Mouse (Mus musculus): ENCODE data around the gene Smarca1. TPM values are rescaled to one million over a fixed set of nuclear protein-coding genes. Genes with fewer than 3 reads are reported as not detected.

Gene Smarca1
- polyA plus RNA-seq, 1 experiment from 2014 or later, result 3.7 TPM

DNA sequence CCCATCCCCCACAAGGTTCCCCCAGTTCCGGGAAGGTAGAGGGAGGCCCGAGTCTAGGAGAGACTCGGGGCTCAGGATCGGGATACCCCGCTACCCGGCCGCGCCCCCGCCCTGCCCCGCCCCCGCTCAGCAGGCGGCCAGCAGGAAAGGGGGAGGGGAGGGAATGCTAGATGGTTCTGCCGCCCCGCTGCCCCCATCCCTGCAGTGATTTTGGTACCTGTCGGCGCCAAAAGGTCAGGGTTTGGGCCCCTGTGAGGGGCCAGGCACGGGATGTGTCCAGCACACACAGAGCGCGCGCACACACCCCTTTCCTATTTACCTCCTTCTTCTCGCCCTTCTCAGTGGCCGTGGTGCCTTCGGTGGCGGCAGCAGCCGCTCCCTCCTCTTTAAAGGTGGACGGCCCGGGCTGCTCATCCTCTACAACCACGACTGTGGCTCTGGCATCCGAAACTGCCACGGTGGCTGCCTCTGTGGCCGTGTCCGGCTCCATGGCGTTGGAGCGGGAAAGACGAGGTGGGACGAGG lies 805 bp downstream of the Smarca1 start:
- peak overlapping the region; percentile 50 for H3K4me2 ChIP-seq
- no peak overlapping the region for H3K9ac ChIP-seq
- peak overlapping the region; percentile 45 for H3K4me3 ChIP-seq (replicated peaks)
- 16% methylated on average over 36 of the region's 36 CpGs for WGBS (ENCODE audit: insufficient replicate concordance)
- no peaks in the 10 kb centered on the region for H3K4me1 ChIP-seq (replicated peaks)
- ATAC-seq (ENCODE audit: insufficient read depth), result no peak
- no peak overlapping the region for H3K27ac ChIP-seq (replicated peaks)
- no peaks in the 10 kb centered on the region for H3K9me3 ChIP-seq (replicated peaks)
- peaks cover 13% of the 10 kb centered on the region for H3K27me3 ChIP-seq
- H3K36me3 ChIP-seq (replicated peaks), result no peaks in the 10 kb centered on the region

DNA sequence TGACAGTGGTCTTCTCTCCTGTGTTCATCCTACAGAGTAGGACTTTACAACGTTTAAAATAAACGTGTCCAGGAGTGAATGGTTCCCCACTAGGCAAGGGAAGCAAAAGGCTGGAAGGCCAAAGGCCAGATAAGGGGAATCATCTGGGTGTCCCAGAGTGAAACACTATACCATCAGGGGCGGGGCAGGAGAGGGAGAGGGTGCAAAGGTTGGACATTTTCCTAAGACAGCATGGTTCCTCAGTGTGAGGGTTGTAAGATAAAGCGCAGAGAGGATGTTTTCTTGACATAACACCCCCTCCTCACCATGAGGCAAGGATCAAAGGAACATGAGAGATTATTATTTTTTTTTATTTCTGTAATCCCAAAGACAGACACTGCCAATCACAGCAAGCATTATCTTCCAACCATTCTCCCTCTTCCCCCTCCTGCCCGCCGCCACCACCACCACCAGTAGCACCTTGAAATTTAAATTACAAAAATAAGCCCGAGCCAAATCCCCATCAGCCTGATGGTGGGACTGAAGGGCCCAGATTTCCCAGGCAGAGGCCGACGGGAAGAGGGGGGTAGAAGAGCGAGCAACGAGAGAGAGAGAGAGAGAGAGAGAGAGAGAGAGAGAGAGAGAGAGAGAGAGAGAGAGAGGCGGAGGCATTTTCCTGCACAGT lies 1.4 kb downstream of the Smarca1 start:
- no peak for ATAC-seq (ENCODE audit: insufficient read depth)
- 11% methylated on average over 12 of the region's 12 CpGs for WGBS (ENCODE audit: insufficient replicate concordance)
- no peak overlapping the region for H3K9ac ChIP-seq

DNA sequence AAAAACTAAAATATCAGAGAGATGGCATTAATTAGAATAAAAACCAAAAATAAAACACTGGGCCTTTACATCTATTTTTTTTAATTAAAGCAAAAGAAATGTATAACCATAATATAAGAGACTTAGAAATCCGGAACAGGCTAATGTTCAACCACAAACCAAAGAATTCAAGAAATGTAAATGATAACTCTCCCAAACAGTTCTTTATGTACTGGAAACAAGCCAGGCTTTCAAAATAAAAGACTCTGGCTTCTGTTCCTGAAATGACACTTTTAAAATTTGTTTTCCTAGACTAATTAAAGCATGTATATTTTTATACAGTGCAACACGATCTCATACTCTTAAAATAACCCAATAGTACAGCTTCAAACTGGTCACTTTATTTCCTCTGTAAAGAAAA lies 5.4 kb downstream of the Smarca1 start:
- Histone ChIP-seq H3K9ac (no peak overlapping the region), H3K36me3 (replicated peaks) (no peaks in the 10 kb centered on the region), H3K9me3 (replicated peaks) (no peaks in the 10 kb centered on the region), H3K4me3 (replicated peaks) (no peak overlapping the region), H3K27me3 (peaks cover 7% of the 10 kb centered on the region), H3K4me1 (replicated peaks) (no peaks in the 10 kb centered on the region), H3K27ac (replicated peaks) (no peak overlapping the region), H3K4me2 (no peak overlapping the region)
- ATAC-seq (ENCODE audit: insufficient read depth), result no peak
- 58% methylated on average over 2 of the region's 2 CpGs for WGBS (ENCODE audit: insufficient replicate concordance)

More for the DNA sequence above, 1.4 kb downstream of the Smarca1 start:
- Histone ChIP-seq H3K9me3 (replicated peaks) (no peaks in the 10 kb centered on the region), H3K27me3 (peaks cover 13% of the 10 kb centered on the region), H3K36me3 (replicated peaks) (no peaks in the 10 kb centered on the region), H3K27ac (replicated peaks) (no peak overlapping the region), H3K4me1 (replicated peaks) (no peaks in the 10 kb centered on the region), H3K4me2 (peak overlapping the region; percentile 50; the same call in 1 of the 2 replicates), H3K4me3 (replicated peaks) (peak overlapping the region; percentile 45)

DNA sequence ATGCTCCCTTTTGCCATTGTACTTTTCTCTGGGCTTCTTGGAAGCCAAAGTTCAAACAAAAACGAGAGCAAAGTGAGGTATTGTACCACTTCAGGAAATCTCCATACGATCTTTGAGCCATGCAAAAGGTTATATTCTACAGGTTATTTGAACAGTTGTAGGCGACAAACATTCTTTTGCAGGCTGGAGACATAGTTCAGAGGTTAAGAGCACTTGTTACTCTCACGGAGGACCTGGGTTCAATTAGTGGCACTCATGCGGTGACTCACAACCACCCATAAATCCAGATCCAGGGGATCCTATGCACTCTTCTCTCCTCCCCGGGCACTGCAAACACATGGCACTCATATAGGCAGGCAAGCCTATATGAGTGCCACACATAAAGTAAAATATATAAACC lies 10.0 kb downstream of the Smarca1 start:
- Histone ChIP-seq H3K27me3 (no peaks in the 10 kb centered on the region), H3K4me1 (replicated peaks) (no peaks in the 10 kb centered on the region), H3K4me3 (replicated peaks) (no peak overlapping the region), H3K9ac (no peak overlapping the region), H3K4me2 (no peak overlapping the region), H3K27ac (replicated peaks) (no peak overlapping the region), H3K36me3 (replicated peaks) (no peaks in the 10 kb centered on the region), H3K9me3 (replicated peaks) (no peaks in the 10 kb centered on the region)
- WGBS (ENCODE audit: insufficient replicate concordance), result 58% methylated on average over 6 of the region's 6 CpGs
- ATAC-seq (ENCODE audit: insufficient read depth), result no peak

DNA sequence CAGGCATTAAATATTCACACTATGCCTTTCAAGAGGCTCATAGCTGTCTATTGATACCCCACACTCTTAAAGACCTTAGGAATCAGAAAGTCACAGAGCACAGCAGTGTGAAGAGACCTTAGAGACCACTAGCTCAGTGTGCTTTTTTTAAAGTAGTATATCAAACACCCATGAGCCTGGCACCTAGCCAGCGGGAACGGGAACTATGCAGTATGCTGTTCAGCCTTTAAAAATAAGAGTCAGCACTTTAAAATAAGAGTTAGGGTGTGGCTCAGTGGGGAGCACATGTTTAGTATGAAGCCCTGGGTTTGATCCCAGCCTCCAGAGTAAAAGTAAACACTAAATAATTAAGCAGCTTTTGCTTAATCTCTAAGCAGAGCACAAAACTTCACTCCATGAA lies 12.7 kb downstream of the Smarca1 start:
- Histone ChIP-seq H3K4me1 (replicated peaks) (no peaks in the 10 kb centered on the region), H3K9ac (no peak overlapping the region), H3K4me3 (replicated peaks) (no peak overlapping the region), H3K4me2 (no peak overlapping the region), H3K36me3 (replicated peaks) (no peaks in the 10 kb centered on the region), H3K27ac (replicated peaks) (no peak overlapping the region), H3K27me3 (no peaks in the 10 kb centered on the region), H3K9me3 (replicated peaks) (no peaks in the 10 kb centered on the region)
- no peak for ATAC-seq (ENCODE audit: insufficient read depth)
- 33% methylated on average over 2 of the region's 2 CpGs for WGBS (ENCODE audit: insufficient replicate concordance)

DNA sequence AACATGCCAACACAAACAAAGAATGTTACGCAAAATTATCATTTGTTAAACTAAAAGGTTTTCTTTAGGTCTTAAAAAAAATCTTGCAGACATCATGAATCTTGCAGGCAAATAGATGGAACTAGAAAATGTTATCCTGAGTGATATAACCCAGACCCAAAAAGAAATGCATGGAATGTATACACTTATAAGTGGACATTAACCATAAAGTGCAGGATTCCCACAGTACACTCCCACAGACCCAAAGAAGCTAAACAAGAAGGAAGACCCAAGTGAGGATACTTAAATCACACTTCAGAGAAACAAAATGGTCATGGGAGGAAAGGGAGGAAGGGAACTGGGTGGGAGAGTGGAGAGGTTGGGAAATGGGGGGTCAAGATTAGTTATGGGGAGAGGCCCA lies 34.2 kb downstream of the Smarca1 start:
- WGBS (ENCODE audit: insufficient replicate concordance), result 67% methylated on average over 1 of the region's 1 CpGs
- no peak for ATAC-seq (ENCODE audit: insufficient read depth)

DNA sequence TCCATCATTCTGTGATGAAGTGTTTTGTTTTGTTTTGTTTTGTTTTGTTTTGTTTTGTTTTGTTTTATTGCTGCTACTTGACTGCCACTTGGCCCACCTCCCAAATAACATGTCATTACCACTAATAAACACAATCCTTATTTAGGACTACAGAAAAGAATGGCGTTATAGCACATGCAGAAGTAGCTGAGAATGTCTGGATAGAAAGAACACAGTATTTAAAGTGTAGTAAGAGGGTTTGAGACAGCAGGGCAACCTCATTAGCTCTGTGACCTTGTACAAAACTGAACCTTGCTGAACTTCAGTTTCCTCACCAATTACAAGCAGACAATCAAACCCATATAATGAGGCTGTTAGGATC lies 57.0 kb downstream of the Smarca1 start:
- H3K9me3 ChIP-seq (replicated peaks), result no peaks in the 10 kb centered on the region
- H3K4me3 ChIP-seq (replicated peaks), result no peak overlapping the region
- no peak overlapping the region for H3K27ac ChIP-seq (replicated peaks)
- 30% methylated on average over 1 of the region's 1 CpGs for WGBS (ENCODE audit: insufficient replicate concordance)
- no peaks in the 10 kb centered on the region for H3K36me3 ChIP-seq (replicated peaks)
- no peak overlapping the region for H3K9ac ChIP-seq
- no peaks in the 10 kb centered on the region for H3K27me3 ChIP-seq
- no peaks in the 10 kb centered on the region for H3K4me1 ChIP-seq (replicated peaks)
- no peak for ATAC-seq (ENCODE audit: insufficient read depth)
- no peak overlapping the region for H3K4me2 ChIP-seq

More for the DNA sequence above, 34.2 kb downstream of the Smarca1 start:
- no peaks in the 10 kb centered on the region for H3K27me3 ChIP-seq
- no peak overlapping the region for H3K9ac ChIP-seq
- no peaks in the 10 kb centered on the region for H3K36me3 ChIP-seq (replicated peaks)
- no peaks in the 10 kb centered on the region for H3K9me3 ChIP-seq (replicated peaks)
- no peaks in the 10 kb centered on the region for H3K4me1 ChIP-seq (replicated peaks)
- H3K4me3 ChIP-seq (replicated peaks), result no peak overlapping the region
- no peak overlapping the region for H3K27ac ChIP-seq (replicated peaks)
- H3K4me2 ChIP-seq, result no peak overlapping the region

DNA sequence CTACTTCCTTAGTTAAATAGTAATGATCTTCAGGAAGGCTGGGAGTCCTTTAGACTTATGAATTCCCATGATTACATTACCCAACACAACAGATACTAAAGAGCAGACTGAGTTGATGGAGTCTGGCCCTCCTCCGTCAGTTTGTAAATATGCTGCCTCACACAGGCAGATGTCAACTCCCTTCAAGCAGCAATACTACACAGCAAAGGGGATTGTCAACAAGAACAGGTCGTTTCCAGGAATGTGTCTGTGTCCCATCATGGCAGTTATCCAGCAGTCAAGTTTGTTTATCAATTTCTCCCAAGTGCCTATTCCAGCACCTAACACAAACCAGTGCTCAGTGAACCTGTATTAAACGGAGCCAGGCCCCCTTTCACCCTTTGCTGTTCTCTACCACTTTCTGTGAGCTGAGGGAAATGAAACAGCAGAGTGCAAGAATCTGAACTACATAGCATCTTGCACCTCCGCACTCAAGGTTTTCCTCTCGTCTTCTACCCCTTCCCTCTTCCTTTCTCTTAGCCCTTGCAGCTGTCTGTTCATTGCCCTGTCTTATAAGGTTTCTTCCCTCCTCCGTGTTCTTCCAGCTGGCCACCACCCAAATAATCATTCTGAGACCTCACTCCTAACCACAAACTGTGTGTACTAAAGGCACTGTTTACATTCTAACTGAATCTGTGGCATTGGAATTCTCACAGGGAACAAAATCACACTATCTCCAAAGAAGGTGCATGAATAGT lies 57.5 kb downstream of the Smarca1 start:
- no peak for ATAC-seq (ENCODE audit: insufficient read depth)
- 44% methylated on average over 6 of the region's 6 CpGs for WGBS (ENCODE audit: insufficient replicate concordance)
- no peaks in the 10 kb centered on the region for H3K9me3 ChIP-seq (replicated peaks)
- no peak overlapping the region for H3K9ac ChIP-seq
- no peak overlapping the region for H3K4me2 ChIP-seq
- H3K27ac ChIP-seq (replicated peaks), result no peak overlapping the region
- H3K4me1 ChIP-seq (replicated peaks), result no peaks in the 10 kb centered on the region
- no peak overlapping the region for H3K4me3 ChIP-seq (replicated peaks)
- no peaks in the 10 kb centered on the region for H3K36me3 ChIP-seq (replicated peaks)
- H3K27me3 ChIP-seq, result no peaks in the 10 kb centered on the region

DNA sequence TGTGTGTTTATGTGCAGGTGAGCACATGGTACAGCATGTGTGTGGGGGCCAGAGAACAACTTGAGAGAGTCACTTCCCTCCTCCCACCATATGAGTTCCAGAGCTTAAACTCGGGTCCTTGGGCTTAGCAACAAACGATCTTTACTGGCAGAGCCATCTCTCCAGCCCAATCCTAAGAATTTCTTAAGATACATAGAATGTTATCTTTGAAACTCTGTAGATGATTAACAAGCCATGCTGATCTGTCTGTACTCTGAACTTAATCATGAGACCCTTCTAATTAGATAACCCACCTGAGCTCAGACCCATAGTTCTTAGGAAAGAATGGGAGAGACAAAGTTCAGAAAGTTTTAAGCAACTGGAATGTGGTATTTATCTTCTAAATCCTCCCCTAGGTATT lies 59.3 kb downstream of the Smarca1 start:
- H3K9me3 ChIP-seq (replicated peaks), result no peaks in the 10 kb centered on the region
- 39% methylated on average over 2 of the region's 2 CpGs for WGBS (ENCODE audit: insufficient replicate concordance)
- no peak for ATAC-seq (ENCODE audit: insufficient read depth)
- no peaks in the 10 kb centered on the region for H3K4me1 ChIP-seq (replicated peaks)
- no peaks in the 10 kb centered on the region for H3K27me3 ChIP-seq
- H3K27ac ChIP-seq (replicated peaks), result no peak overlapping the region
- no peak overlapping the region for H3K9ac ChIP-seq
- no peak overlapping the region for H3K4me2 ChIP-seq
- no peak overlapping the region for H3K4me3 ChIP-seq (replicated peaks)
- H3K36me3 ChIP-seq (replicated peaks), result no peaks in the 10 kb centered on the region

DNA sequence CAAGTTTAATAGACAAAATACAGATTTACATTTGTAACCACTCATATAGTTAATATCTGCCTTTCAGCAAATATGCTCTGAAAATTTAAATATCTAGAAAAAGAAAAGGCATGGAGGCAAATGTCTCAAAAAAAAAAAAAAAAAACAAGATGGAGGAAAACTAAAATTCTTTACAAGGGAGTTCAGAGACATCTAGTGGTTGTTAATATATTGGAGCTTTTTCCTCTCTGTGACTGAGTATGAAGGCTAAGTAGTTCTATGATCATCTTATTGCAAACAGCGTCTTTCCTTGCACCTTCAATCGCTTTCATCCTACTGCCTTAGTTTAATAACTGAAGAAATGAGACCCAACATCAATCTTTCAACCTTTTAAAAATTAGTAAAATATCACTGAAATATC lies 72.2 kb downstream of the Smarca1 start:
- no peak for ATAC-seq (ENCODE audit: insufficient read depth)
- Histone ChIP-seq H3K4me2 (no peak overlapping the region), H3K27me3 (no peaks in the 10 kb centered on the region), H3K36me3 (replicated peaks) (no peaks in the 10 kb centered on the region), H3K4me1 (replicated peaks) (no peaks in the 10 kb centered on the region), H3K9ac (no peak overlapping the region), H3K4me3 (replicated peaks) (no peak overlapping the region), H3K27ac (replicated peaks) (no peak overlapping the region), H3K9me3 (replicated peaks) (no peaks in the 10 kb centered on the region)
- WGBS (ENCODE audit: insufficient replicate concordance), result 57% methylated on average over 2 of the region's 2 CpGs

DNA sequence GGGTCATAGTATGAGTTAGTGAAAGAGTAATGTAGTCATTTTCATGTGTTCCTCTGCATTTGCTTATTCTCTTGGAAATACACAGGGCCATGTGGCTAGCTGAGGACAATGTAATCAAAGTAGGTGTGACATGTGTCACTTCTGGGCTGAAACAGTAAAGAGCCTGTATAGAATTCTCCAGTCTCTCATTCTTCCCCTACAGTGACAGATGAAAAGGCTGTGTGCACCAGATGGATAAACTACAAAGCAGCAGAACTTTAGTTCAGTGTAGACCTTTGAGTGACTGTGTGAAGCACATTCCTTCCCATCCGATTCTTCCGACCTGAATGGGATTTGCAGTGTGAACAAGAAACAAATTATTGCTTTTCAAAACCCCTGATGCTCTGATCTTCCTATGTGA lies 84.1 kb downstream of the Smarca1 start:
- ATAC-seq (ENCODE audit: insufficient read depth), result no peak
- no peaks in the 10 kb centered on the region for H3K27me3 ChIP-seq

More for the DNA sequence above, 84.1 kb downstream of the Smarca1 start:
- no peaks in the 10 kb centered on the region for H3K9me3 ChIP-seq (replicated peaks)
- H3K4me3 ChIP-seq (replicated peaks), result no peak overlapping the region
- no peak overlapping the region for H3K4me2 ChIP-seq
- no peaks in the 10 kb centered on the region for H3K4me1 ChIP-seq (replicated peaks)
- no peak overlapping the region for H3K9ac ChIP-seq
- no peaks in the 10 kb centered on the region for H3K36me3 ChIP-seq (replicated peaks)
- WGBS (ENCODE audit: insufficient replicate concordance), result 68% methylated on average over 2 of the region's 2 CpGs
- no peak overlapping the region for H3K27ac ChIP-seq (replicated peaks)
